Mouse (Mus musculus) cerebellum, adult 2 months (tissue): ENCODE results near the gene Raph1.

ENCODE experiments used
- CTCF ChIP-seq: fragments of 200-500 bp; IDR thresholded peaks from 2 replicates; pipeline ENCODE4 v1.5.1; 2011; ENCODE audit warnings: low read depth, mild to moderate bottlenecking, control low read depth, low read length, moderate library complexity, borderline replicate concordance; ENCODE audit not compliant: insufficient read depth
- POLR2A ChIP-seq: fragments of 200-500 bp; IDR thresholded peaks from 2 replicates; pipeline ENCODE4 v1.6.1; 2011; ENCODE audit warnings: low read length, control low read depth, borderline replicate concordance; ENCODE audit not compliant: insufficient read depth

- no peak for TF ChIP-seq CTCF
- no peak for TF ChIP-seq POLR2A
These were observed 23.2 kb downstream of the Raph1 start for GRCm38 (mm10) chr1:60543681-60544080.
